Mouse (Mus musculus): ENCODE measurements around the gene Svopl.

Svopl gene

GRCm38 (mm10) chr6:38046838-38047237 lies at the start of gene Svopl:
Gene Svopl, minus strand, starts transcription at chr6:38046996.
- DNase-seq (ENCODE audit: low spot score): no peak

GRCm38 (mm10) chr6:38094701-38095100 lies 47.9 kb upstream of the Svopl start:
- no peak for DNase-seq (ENCODE audit: low spot score)

- DNase-seq (ENCODE audit: low spot score): no peak
These were observed 45.7 kb upstream of the Svopl start for GRCm38 (mm10) chr6:38092539-38092938.

GRCm38 (mm10) chr6:38087242-38088026 lies 40.6 kb upstream of the Svopl start:
- no peak for DNase-seq (ENCODE audit: low spot score)

- no peak for DNase-seq (ENCODE audit: low spot score)
These were observed 36.4 kb upstream of the Svopl start for GRCm38 (mm10) chr6:38083204-38083603.

GRCm38 (mm10) chr6:38081727-38082341 lies 35.0 kb upstream of the Svopl start:
- no peak for DNase-seq (ENCODE audit: low spot score)

- no peak for DNase-seq (ENCODE audit: low spot score)
These were observed 33.6 kb upstream of the Svopl start for GRCm38 (mm10) chr6:38080364-38080763.

GRCm38 (mm10) chr6:38073592-38073991 lies 26.8 kb upstream of the Svopl start:
- DNase-seq (ENCODE audit: low spot score): no peak

- DNase-seq (ENCODE audit: low spot score): no peak
These were observed 25.5 kb upstream of the Svopl start for GRCm38 (mm10) chr6:38072137-38072796.

- DNase-seq (ENCODE audit: low spot score): no peak
These were observed 24.5 kb upstream of the Svopl start for GRCm38 (mm10) chr6:38071256-38071655.

GRCm38 (mm10) chr6:38066215-38066614 lies 19.4 kb upstream of the Svopl start:
- DNase-seq (ENCODE audit: low spot score): peak; percentile 8

GRCm38 (mm10) chr6:38065501-38066122 lies 18.8 kb upstream of the Svopl start:
- no peak for DNase-seq (ENCODE audit: low spot score)

- DNase-seq (ENCODE audit: low spot score): no peak
These were observed 18.3 kb upstream of the Svopl start for GRCm38 (mm10) chr6:38065122-38065500.

GRCm38 (mm10) chr6:38064621-38065020 lies 17.8 kb upstream of the Svopl start:
- no peak for DNase-seq (ENCODE audit: low spot score)

- no peak for DNase-seq (ENCODE audit: low spot score)
These were observed 12.0 kb upstream of the Svopl start for GRCm38 (mm10) chr6:38058805-38059204.

- DNase-seq (ENCODE audit: low spot score): no peak
These were observed 8.9 kb upstream of the Svopl start for GRCm38 (mm10) chr6:38055471-38056330.

GRCm38 (mm10) chr6:38049601-38050000 lies 2.8 kb upstream of the Svopl start:
- DNase-seq (ENCODE audit: low spot score): no peak

GRCm38 (mm10) chr6:38048800-38049561 lies 2.2 kb upstream of the Svopl start:
- DNase-seq (ENCODE audit: low spot score): no peak

GRCm38 (mm10) chr6:38048003-38048402 lies 1.2 kb upstream of the Svopl start:
- DNase-seq (ENCODE audit: low spot score): no peak

GRCm38 (mm10) chr6:38032801-38033566 lies 13.8 kb downstream of the Svopl start:
- no peak for DNase-seq (ENCODE audit: low spot score)

Measured in spleen, adult 12 weeks (tissue).